Mouse (Mus musculus): Measurements from ENCODE around the gene Pax9.

DNA sequence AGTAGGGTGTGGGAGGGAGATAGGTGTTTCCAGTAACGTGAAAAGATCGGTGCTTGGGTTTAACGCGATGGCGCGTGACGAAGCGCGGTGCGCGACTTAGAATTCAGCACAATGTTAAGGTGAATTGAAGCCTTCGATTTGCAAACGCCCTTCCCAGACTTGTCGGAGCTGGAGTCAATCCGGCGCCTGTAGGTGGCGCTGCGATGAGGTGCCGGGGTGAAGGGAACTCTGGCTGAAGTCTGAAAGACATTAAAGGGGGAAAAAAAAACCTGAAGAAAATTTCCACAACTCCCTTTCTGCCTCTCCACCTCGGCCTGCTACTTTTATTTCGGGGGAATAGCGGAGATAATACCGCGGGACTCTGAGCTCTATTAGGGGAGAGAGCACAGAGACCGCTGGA is 1.8 kb upstream of the Pax9 start:
- TF ChIP-seq CTCF (IDR thresholded peaks at IDR 0.05; ENCODE audit: low read depth, low read length) (no peak), POLR2A (IDR thresholded peaks at IDR 0.05; ENCODE audit: borderline replicate concordance, low read depth, low read length) (no peak)

Measured in bone marrow macrophage, adult 2 months (primary cell).